9 mouse cellular contexts compared by ENCODE assay signal in genomic region chr13:17838484-17838851, GRCm38 (mm10). TPM values are rescaled to one million over a fixed set of nuclear protein-coding genes. Genes with fewer than 3 reads are reported as not detected.
DNase-seq lines count a peak whose midpoint lies in the region; ATAC-seq and TF ChIP-seq lines count a peak whose summit lies in the region.
"Had no signal": no experiment of that assay in that cellular context is flagged by ENCODE, and none has a peak within 500 bp of the region (broad histone marks: within the 10 kb centered on the region; RNA-seq: fewer than 3 reads in every experiment).

No protein-coding gene starts in this region.

- POLR2A ChIA-PET in Patski (lab: Charles Lee): no interaction called here

- no peak overlapping the region for H3K27ac ChIP-seq in gastrocnemius, adult 2 months
- H3K27ac ChIP-seq: limb, embryonic 12.5 days had no signal

- peak; percentile 54 for DNase-seq in gastrocnemius, adult 2 months
- DNase-seq in gastrocnemius, adult 8-10 months (ENCODE audit: low spot score in 2 of 2): no peak
- peak; percentile 24 for DNase-seq in Patski (ENCODE audit: low read depth, low spot score)
- peak; percentile 73 to 88 for DNase-seq in heart, postnatal 10 days
- peak; percentile 61 to 67 for DNase-seq in kidney, postnatal 25 days
- peak; percentile 46 for DNase-seq in right cerebral cortex, postnatal 25 days

- no peak for ATAC-seq in Patski
- ATAC-seq in common myeloid progenitor, adult 5-6 weeks (replicated peaks; ENCODE audit: low read depth, poor library complexity, severe bottlenecking): peak; percentile 75
- peak; percentile 78 for ATAC-seq in megakaryocyte progenitor cell, adult 5-6 weeks (replicated peaks; ENCODE audit: poor library complexity)

- no peaks in the 10 kb centered on the region for H3K27me3 ChIP-seq in Patski
- H3K27me3 ChIP-seq: limb, embryonic 12.5 days had no signal

- TF ChIP-seq CTCF in gastrocnemius, adult 2 months (IDR thresholded peaks at IDR 0.05): peak; percentile 68
- TF ChIP-seq CTCF in Patski (IDR thresholded peaks at IDR 0.05): peak; percentile 60

- in situ Hi-C loops in Patski (cut with MboI; ENCODE audit: low pct_unique_long_range_greater_than_20kb): loop anchor here (5.0 to 25.0 kb wide), 2 partner anchors 144 to 324 kb away; no protein-coding TSS in a partner anchor

- CTCF ChIA-PET in Patski (lab: Charles Lee): interaction anchor here (0.8 to 3.7 kb wide), 5 partner anchors 10 to 146 kb away, joined by 3 to 19 read pairs (median 5); no protein-coding TSS in a partner anchor

- intact Hi-C loops in gastrocnemius, adult 2 months (cut with DNase I): loop anchor here (2.0 kb wide), 1 partner anchor 92 kb away; no protein-coding TSS in a partner anchor
- intact Hi-C loops in heart, postnatal 10 days (cut with DNase I): loop anchor here (1.0 to 5.0 kb wide), 3 partner anchors 92 to 334 kb away; no protein-coding TSS in a partner anchor

- H3K4me3 ChIP-seq in gastrocnemius, adult 2 months: no peak overlapping the region
- H3K4me3 ChIP-seq: limb, embryonic 12.5 days had no signal

RNA-seq across cellular contexts. Expression of gene Cdk13, which starts 33.6 kb away (rescaled TPM):
- 10 to 100 TPM; 19.0 to 23.0 TPM for total RNA-seq in gastrocnemius, adult 2 months (2021)
- total RNA-seq in gastrocnemius, adult 8-10 months (2022): 10 to 100 TPM; 15.0 to 20.6 (median 18.3) TPM
- polyA plus RNA-seq in Patski (2021): 35.0 TPM
- 101 and 120 TPM in 2 replicates for total RNA-seq in common myeloid progenitor, adult 5-6 weeks (2017)
- total RNA-seq in heart, postnatal 10 days (2021): 10 to 100 TPM; 35.3 to 35.4 TPM
- total RNA-seq in megakaryocyte progenitor cell, adult 5-6 weeks (2015): 82.3 and 90.9 TPM in 2 replicates
- total RNA-seq in megakaryocyte progenitor cell, adult 5-6 weeks (2017): 43.9 and 73.1 TPM in 2 replicates

Comparison
In these comparisons a context has a peak if more than half of its experiments do, and no peak if none do; other contexts are left out.
1. DNase-seq: peak in gastrocnemius, adult 2 months (single experiment), Patski (single experiment), heart, postnatal 10 days (2 of 2), kidney, postnatal 25 days (2 of 2) and right cerebral cortex, postnatal 25 days (single experiment); none in gastrocnemius, adult 8-10 months (0 of 2).